Mouse (Mus musculus) A20 (cell line): ENCODE measurements around the gene Sult2a3.
"Not testable (repeated sequence)": the region's sequence is repeated elsewhere in the genome, so short reads cannot be mapped to it uniquely, and the experiment has no call there.

Experiments used
- DNase-seq: peaks from one replicate; pipeline ENCODE4 v3.0.0-alpha.2; 2011; ENCODE audit warnings: low read depth, low spot score

The Sult2a3 gene

DNA sequence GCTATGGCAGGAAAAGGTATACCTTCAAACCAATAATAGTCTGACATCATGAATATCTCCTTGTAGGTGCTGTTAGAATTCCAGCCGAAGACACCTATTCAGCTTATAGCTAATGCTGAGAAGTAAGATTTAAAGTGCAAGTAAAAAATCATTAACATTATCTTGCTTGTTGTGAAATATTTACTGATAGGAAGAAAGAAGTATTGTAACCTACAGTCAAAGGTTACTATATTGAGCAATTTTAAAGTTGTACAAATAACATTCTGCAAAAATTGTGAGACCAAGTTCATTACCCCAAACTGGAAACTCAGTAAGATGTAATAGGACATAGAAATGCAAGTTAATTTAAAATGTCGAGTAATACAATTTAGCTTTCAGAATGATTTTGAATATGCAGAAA lies at the start of gene Sult2a3:
Gene Sult2a3 (minus strand): TSS at position 101 of the 400 bp plus-strand sequence.
- DNase-seq, result no peak

DNA sequence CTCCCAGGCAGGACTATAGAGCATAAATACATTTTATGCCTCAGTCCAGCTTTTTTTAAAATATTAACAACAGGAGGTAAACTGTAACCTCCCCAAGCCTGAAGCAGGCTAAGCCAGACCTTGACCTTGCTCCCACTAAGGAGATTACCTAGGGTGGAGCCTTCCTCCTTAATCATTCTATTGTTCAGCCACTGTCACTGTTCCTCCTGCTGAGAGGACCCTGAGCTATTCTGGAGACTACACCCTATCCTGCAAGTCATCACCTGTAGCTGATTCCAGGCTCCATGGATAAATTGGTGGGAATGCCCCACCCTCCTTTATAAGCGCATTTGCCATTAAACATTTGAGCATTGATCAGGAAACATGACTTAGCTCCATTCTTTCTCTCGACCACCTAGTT lies 2.4 kb downstream of the Sult2a3 start:
- DNase-seq, result no peak

DNA sequence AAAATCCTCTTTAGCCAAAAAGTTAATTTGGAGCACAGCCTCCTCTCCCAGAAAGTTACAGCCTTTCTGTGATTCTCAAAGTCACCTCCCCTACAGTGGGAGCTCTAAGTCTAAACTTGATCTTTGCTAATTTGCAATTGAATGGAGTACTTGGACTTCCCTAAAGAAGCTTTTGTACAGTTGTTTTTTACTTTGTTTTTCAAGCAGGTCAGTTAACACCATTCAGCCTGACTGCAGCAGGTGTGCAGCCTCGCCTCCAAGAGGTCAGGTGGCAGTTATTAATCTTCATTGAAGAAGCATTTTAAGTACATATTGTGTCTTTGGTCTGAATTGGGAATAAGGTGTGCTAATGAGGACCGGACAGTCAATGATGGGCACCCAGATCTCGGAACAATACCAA lies 3.0 kb downstream of the Sult2a3 start:
- not testable (repeated sequence) for DNase-seq

DNA sequence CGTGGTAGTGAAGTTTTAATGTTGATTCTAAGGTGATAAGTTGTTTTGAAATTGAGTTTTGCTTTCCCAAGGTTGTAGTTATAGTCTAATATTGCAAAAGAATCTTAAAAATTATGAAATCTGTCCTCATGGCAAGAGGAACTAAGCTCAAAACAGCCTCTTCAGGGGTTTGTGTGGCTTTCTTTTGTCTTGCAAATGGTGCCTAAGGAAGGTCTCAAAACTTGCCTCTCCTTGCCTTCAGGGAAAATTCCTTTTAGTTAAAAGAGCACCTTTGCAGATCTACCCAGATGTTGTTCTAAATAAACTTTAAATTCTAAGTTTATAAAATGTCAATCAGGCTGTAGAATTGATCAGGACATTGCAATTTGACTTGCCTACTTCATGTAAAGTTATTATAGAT lies 6.1 kb downstream of the Sult2a3 start:
- no peak for DNase-seq

DNA sequence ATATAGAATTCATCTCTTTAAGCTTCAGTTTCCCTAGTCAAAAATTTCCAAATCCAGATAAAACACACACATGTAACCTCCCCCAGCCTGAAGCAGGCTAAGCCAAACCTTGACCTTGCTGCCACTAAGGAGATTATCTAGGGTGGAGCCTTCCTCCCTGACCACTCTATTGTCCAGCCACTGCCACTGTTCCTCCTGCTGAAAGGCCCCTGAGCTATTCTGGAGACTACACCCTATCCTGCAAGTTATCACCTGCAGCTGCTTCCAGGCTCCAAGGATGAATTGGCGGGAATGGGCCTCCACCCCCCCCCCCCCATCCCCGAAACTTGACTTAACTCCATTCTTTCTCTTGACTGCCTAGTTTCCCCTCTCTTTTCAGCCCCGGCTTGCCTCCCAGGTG lies 8.4 kb downstream of the Sult2a3 start:
- DNase-seq, result not testable (repeated sequence)

DNA sequence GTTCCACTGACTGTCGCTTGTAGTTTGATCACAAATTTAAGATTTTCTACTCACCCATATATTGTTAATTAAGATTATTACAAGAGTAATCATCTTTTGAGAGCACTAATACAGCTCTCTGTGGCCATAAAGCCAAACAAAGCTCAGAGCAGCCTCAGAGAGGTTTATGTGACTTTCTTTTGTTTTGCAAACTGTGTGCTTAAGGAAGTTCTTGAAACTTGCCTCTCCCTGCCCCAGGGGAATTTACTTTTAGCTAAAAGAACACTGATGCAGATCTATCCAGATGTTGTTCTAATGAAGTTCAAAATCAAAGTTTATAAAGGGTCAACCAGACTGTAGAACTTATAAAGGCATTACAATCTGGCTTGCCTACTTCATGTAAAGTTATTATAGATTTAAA lies 75.0 kb downstream of the Sult2a3 start:
- not testable (repeated sequence) for DNase-seq

DNA sequence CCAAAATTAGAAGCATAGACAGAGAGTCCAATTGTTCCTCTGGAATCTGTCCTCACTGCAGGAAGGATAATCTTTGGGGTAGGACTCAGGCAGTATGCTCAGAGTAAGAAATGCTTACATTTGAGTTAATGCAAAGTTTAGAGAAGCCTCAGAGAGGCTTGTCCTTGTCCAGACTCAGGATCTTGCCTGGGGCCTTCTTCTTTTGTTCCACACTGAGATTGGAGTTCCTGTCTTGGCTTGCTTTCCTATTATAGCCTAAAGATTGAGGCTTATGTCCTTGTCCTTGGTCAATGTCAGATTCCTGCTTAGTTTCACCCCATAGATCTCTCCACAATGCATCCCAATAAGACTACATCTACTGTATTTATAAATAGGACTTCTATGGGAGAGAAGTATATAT lies 92.0 kb downstream of the Sult2a3 start:
- not testable (repeated sequence) for DNase-seq
